Mouse (Mus musculus): ENCODE results near the gene Itgb8. TPM values are rescaled to one million over a fixed set of nuclear protein-coding genes. Genes with fewer than 3 reads are reported as not detected.

Itgb8 gene
- polyA plus RNA-seq, 1 experiment from 2014 or later: 6.8 TPM

DNA sequence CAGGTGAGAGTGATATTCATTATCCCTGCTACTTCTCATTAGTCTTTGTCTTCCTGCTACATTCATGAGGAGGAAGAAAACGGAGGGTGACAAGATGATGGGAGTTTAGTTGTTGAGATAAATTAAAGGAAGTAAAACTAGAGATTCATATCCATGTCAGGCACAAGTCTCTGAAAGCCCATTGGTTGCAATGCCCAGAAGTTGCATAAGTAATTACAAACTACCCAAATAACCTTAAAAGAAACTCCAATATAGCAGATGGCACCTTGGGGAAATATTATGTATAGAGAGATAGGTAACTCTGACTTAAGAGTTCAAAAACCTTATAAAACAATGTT, 31.2 kb downstream of the Itgb8 start:
- no peak for ATAC-seq (ENCODE audit: low FRiP score)
- Histone ChIP-seq H3K4me1 (0 out of 2 replicates have a peak, but pooled peaks cover 3% of the 10 kb centered on the region), H3K27ac (replicated peaks) (no peak overlapping the region), H3K9me3 (replicated peaks) (no peaks in the 10 kb centered on the region), H3K36me3 (no peaks in the 10 kb centered on the region), H3K4me2 (no peak overlapping the region), H3K4me3 (replicated peaks) (no peak overlapping the region), H3K9ac (replicated peaks) (no peak overlapping the region), H3K27me3 (replicated peaks) (no peaks in the 10 kb centered on the region)
- 70% methylated on average over 1 of the region's 1 CpGs for WGBS

DNA sequence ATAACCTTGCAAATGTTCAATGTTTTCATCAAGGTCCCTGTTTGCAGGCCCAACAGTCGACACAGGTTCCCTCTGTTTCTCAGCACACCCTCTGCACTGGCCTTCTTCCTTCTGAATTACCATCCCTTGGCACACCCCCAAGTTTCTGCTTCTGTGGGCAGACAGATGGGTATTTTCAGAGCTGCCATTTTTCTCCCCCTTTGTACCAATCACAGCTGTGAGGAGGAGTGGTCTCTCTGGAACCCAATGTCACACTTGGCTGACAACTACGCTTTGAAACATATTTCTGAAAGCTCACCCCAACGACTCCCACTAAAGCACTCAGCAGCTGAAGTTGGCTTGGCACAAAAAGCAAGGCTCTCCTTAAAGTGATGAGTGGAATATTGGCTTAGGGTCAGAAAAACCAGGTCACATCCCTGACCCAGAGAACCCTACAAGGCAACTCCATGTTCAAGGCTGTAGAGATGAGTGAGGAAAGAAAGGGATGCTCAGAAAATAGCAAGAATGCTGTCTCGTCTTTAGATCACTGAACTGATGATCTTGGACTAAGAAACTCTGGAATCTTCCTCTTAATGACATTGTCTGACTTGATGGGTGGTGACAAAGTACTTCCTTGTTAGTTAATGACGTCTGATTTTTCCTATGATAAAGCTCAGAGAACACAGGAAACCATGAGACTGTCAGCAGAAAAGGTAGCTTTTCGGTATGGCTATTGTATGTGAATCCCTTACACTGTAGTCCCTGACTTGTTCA, 31.7 kb downstream of the Itgb8 start:
- no peaks in the 10 kb centered on the region for H3K9me3 ChIP-seq (replicated peaks)
- H3K36me3 ChIP-seq: no peaks in the 10 kb centered on the region
- no peak overlapping the region for H3K4me2 ChIP-seq
- H3K27ac ChIP-seq (replicated peaks): no peak overlapping the region
- no peak overlapping the region for H3K4me3 ChIP-seq (replicated peaks)
- WGBS: 63% methylated on average over 6 of the region's 6 CpGs
- H3K9ac ChIP-seq (replicated peaks): no peak overlapping the region
- H3K4me1 ChIP-seq: 0 out of 2 replicates have a peak, but pooled peaks cover 3% of the 10 kb centered on the region
- H3K27me3 ChIP-seq (replicated peaks): no peaks in the 10 kb centered on the region
- ATAC-seq (ENCODE audit: low FRiP score): peak; percentile 55

DNA sequence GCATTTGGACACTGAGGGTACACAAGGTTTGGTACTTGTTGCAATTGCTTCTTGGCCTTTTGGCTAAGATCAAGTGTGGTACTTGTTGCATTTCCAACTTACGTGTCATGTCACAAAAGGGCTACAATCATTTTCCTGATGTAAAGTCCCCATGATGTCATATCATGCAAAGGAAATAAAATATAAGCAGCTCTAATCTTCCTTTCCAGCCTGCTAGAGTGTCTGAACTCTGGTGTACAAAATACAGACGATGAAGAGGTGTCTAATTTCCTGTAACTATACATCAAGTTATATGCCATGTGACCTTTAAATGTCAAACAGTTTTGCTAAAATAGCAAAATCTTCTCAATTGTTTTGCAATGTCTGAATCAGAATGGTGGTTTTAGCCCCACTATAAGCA, 34.2 kb downstream of the Itgb8 start:
- ATAC-seq (ENCODE audit: low FRiP score): no peak
- H3K9me3 ChIP-seq (replicated peaks): no peaks in the 10 kb centered on the region
- no peak overlapping the region for H3K4me2 ChIP-seq
- no peaks in the 10 kb centered on the region for H3K36me3 ChIP-seq
- 94% methylated on average over 2 of the region's 2 CpGs for WGBS
- H3K4me1 ChIP-seq: 0 out of 2 replicates have a peak, but pooled peaks cover 3% of the 10 kb centered on the region
- H3K9ac ChIP-seq (replicated peaks): no peak overlapping the region
- H3K4me3 ChIP-seq (replicated peaks): no peak overlapping the region
- no peaks in the 10 kb centered on the region for H3K27me3 ChIP-seq (replicated peaks)
- no peak overlapping the region for H3K27ac ChIP-seq (replicated peaks)

DNA sequence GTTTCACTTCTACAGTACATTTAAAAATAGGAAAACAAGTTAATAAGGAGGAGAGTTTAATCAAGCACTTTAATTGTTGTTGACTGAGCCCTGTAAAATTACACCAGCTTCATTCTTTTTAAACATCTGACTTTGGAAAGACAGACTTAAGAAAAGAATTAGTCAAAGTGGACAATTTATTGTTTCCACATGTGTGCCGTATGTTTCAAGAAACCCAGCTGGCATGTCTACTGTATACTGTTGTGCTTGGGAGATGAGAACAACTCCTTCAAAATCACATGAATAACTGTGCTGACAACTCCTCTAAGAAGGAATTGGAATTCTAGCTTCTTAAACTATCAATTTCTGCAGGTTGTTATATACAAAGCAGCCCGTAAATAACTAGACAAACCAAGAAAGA, 35.8 kb downstream of the Itgb8 start:
- H3K9me3 ChIP-seq (replicated peaks): no peaks in the 10 kb centered on the region
- H3K36me3 ChIP-seq: no peaks in the 10 kb centered on the region
- WGBS: 83% methylated on average over 2 of the region's 2 CpGs
- H3K4me3 ChIP-seq (replicated peaks): no peak overlapping the region
- no peaks in the 10 kb centered on the region for H3K27me3 ChIP-seq (replicated peaks)
- no peak overlapping the region for H3K4me2 ChIP-seq
- no peak overlapping the region for H3K27ac ChIP-seq (replicated peaks)
- ATAC-seq (ENCODE audit: low FRiP score): no peak
- no peak overlapping the region for H3K9ac ChIP-seq (replicated peaks)
- H3K4me1 ChIP-seq: 0 out of 2 replicates have a peak, but pooled peaks cover 3% of the 10 kb centered on the region

DNA sequence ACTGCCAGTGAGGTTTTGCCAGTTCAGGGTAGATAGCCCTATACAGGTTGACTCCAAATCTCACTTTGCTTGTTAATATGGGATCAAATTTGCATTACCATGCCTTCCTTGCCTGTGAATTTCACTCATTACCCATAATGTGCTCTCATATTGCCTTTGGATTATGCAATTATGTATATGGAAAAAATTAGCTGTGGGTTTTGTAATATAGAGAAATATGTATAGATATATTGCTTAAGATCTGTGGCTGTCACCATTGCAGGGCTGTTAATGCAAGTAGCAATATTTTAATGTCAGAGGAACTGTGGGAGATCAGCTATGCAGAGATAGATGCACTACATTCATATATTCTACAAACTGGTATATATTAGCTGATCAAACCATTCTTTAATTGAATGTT, 43.5 kb downstream of the Itgb8 start:
- H3K4me1 ChIP-seq: no peaks in the 10 kb centered on the region
- no peak overlapping the region for H3K9ac ChIP-seq (replicated peaks)
- no peak for ATAC-seq (ENCODE audit: low FRiP score)
- no peaks in the 10 kb centered on the region for H3K9me3 ChIP-seq (replicated peaks)
- no peaks in the 10 kb centered on the region for H3K27me3 ChIP-seq (replicated peaks)
- no peaks in the 10 kb centered on the region for H3K36me3 ChIP-seq
- no peak overlapping the region for H3K4me3 ChIP-seq (replicated peaks)
- H3K4me2 ChIP-seq: no peak overlapping the region
- H3K27ac ChIP-seq (replicated peaks): no peak overlapping the region

DNA sequence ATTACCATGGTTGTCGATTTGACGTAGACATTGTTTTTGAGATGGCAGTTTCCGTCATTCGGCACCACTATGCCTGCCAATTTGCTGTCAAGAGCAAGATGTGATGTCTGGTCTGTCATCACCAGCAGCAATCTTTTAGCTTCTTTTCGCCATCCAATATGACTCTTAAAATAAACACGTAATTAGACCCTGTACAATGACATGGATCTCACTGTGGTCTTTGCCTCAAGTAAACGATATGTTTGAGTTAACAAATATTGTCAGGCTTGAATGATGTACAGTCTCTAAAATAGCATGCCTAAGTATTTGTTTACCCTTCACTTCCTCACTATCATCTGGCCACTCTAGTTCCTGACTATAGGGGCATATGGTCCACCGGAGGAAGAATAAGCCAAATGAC, 48.8 kb downstream of the Itgb8 start:
- no peak overlapping the region for H3K4me2 ChIP-seq
- no peaks in the 10 kb centered on the region for H3K9me3 ChIP-seq (replicated peaks)
- no peak overlapping the region for H3K27ac ChIP-seq (replicated peaks)
- ATAC-seq (ENCODE audit: low FRiP score): no peak
- H3K9ac ChIP-seq (replicated peaks): no peak overlapping the region
- no peak overlapping the region for H3K4me3 ChIP-seq (replicated peaks)
- 93% methylated on average over 8 of the region's 8 CpGs for WGBS
- H3K4me1 ChIP-seq: no peaks in the 10 kb centered on the region
- H3K27me3 ChIP-seq (replicated peaks): no peaks in the 10 kb centered on the region
- no peaks in the 10 kb centered on the region for H3K36me3 ChIP-seq

DNA sequence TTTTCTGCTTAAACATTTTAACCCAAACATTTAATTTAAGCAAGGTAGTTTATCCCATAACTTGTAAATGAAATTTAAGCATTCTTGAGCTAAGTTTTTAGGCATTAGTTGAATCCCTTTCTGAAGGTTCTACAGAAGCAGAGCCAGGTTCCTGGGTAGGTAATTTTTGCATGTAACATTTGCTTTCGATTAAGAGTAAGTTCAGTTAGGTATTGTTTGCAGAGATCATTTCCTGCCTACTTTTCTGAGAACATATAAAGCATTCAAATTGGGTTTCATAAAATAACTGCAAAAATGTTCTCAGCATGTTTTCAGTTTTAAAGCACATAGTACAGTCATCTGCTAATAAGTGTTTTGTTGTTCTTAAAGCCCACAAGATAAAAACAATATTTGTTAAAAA, 53.2 kb downstream of the Itgb8 start:
- no peaks in the 10 kb centered on the region for H3K4me1 ChIP-seq
- no peaks in the 10 kb centered on the region for H3K9me3 ChIP-seq (replicated peaks)
- H3K9ac ChIP-seq (replicated peaks): no peak overlapping the region
- no peak for ATAC-seq (ENCODE audit: low FRiP score)
- no peak overlapping the region for H3K4me2 ChIP-seq
- no peaks in the 10 kb centered on the region for H3K27me3 ChIP-seq (replicated peaks)
- 93% methylated on average over 1 of the region's 1 CpGs for WGBS
- no peak overlapping the region for H3K4me3 ChIP-seq (replicated peaks)
- H3K27ac ChIP-seq (replicated peaks): no peak overlapping the region
- no peaks in the 10 kb centered on the region for H3K36me3 ChIP-seq

DNA sequence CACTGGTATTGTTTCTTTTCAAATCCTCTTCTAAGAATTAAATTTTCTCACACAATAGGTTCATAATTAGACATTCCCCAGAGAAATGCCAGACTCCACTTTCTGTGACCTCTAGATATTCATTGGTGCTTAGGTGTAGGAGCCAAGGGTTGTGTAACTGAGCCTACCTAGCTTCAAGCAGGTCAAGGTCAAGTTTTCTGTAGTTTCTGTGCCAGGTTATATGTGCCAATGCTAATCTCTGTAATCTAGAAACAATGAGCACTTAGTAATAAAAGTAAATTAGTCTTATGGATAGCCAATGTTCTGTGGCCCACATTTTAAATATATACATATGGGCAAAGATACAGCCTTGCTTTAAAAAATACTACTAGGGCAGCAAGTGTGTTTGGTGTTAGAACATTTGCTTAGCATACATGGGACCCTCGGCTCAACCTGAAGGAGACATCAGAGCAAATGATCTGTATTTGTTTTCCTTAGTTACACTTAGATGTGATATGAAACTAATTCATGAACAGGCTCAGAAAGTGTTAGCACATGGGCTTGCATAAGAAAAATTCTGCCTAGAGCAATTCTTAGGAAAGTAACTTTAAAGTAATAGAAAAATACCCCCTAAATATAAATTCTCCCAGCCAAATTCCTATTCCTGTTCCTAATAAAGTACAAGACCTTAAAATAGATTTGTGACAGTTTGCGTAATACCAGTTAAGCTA, 56.2 kb downstream of the Itgb8 start:
- H3K4me3 ChIP-seq (replicated peaks): no peak overlapping the region
- 95% methylated on average over 2 of the region's 2 CpGs for WGBS
- H3K4me1 ChIP-seq: no peaks in the 10 kb centered on the region
- H3K4me2 ChIP-seq: no peak overlapping the region
- no peaks in the 10 kb centered on the region for H3K36me3 ChIP-seq
- H3K9ac ChIP-seq (replicated peaks): no peak overlapping the region
- H3K9me3 ChIP-seq (replicated peaks): no peaks in the 10 kb centered on the region
- H3K27ac ChIP-seq (replicated peaks): no peak overlapping the region
- no peak for ATAC-seq (ENCODE audit: low FRiP score)
- H3K27me3 ChIP-seq (replicated peaks): no peaks in the 10 kb centered on the region

DNA sequence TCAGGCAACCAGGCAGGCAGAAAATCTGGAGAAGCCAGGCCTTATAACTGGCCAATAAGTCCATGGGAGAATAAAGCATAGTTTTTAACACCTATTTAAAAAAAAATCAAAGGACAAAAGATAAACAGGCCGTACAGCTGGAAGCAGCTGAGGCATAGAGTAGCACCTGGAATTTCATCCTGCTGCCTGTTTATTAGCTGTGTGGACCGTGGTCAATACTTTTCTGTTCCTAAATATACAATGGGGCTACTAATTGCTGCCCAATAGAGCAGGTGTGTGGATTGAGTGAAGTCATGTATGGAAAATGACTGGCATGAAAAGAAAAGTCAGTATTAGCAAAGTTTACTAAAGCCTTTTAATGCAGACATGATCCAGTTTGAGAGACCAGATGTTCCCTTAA, 62.6 kb downstream of the Itgb8 start:
- Histone ChIP-seq H3K4me3 (replicated peaks) (no peak overlapping the region), H3K4me1 (no peaks in the 10 kb centered on the region), H3K9me3 (replicated peaks) (no peaks in the 10 kb centered on the region), H3K27ac (replicated peaks) (no peak overlapping the region), H3K9ac (replicated peaks) (no peak overlapping the region), H3K36me3 (no peaks in the 10 kb centered on the region), H3K27me3 (replicated peaks) (no peaks in the 10 kb centered on the region), H3K4me2 (no peak overlapping the region)
- 72% methylated on average over 2 of the region's 2 CpGs for WGBS
- no peak for ATAC-seq (ENCODE audit: low FRiP score)

DNA sequence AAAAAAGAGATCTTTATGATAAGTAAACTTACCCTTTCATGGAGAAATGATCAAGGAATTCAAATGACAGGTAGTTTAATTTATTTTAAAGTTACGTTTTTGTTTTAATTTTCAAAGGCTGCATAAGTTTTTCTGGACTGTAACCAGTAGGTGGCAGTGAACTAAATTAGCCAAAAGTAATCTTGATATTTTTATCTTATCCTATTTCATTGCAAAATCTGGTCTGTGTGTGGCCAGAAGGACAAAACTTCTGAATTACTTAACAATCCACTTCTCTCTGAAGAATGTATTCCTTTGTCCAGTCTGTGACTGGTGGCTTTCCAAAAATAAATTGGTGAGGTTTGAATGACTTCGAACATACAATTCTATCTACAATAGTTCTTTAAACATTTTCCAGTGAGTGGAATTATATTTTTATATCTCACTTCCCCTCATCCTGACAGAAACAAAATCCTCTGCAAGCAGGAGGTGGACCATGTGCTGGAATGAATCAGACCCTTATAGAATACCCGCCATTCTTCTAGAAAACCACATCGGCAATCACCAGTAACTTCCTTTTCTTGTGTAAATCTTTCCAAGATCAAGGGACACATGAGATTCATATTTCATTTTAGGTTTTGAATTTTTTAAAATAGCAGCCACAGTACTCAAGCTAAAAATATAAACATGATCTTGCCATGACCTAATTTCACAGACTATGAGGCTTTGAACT, 68.6 kb downstream of the Itgb8 start:
- no peak for ATAC-seq (ENCODE audit: low FRiP score)
- 0 out of 2 replicates have a peak, but pooled peaks cover 2% of the 10 kb centered on the region for H3K4me1 ChIP-seq
- WGBS: 86% methylated on average over 4 of the region's 4 CpGs
- H3K4me3 ChIP-seq (replicated peaks): no peak overlapping the region
- H3K27ac ChIP-seq (replicated peaks): no peak overlapping the region
- H3K36me3 ChIP-seq: no peaks in the 10 kb centered on the region
- H3K27me3 ChIP-seq (replicated peaks): no peaks in the 10 kb centered on the region
- H3K4me2 ChIP-seq: no peak overlapping the region
- no peak overlapping the region for H3K9ac ChIP-seq (replicated peaks)
- H3K9me3 ChIP-seq (replicated peaks): no peaks in the 10 kb centered on the region

DNA sequence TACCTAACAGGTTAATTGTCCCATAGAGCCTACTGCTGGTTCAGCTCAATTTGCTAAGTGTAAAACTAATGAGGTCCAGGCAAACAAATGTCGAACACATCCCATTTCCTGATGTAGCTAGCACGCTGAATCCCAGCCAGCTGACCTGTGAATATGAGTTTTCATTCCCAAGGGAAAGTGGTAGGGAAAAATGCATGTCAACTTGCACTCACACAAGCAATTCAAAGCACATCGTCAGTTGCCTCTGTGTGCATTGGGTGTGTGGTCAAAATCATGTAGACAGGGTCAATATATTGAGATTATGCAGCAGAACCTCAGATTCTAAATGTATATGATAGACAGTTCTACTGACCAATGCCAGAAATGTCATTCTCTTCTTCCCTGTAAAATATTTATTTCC, 69.5 kb downstream of the Itgb8 start:
- no peak overlapping the region for H3K4me2 ChIP-seq
- H3K4me3 ChIP-seq (replicated peaks): no peak overlapping the region
- no peaks in the 10 kb centered on the region for H3K27me3 ChIP-seq (replicated peaks)
- H3K27ac ChIP-seq (replicated peaks): no peak overlapping the region
- 0 out of 2 replicates have a peak, but pooled peaks cover 2% of the 10 kb centered on the region for H3K4me1 ChIP-seq
- 38% methylated on average over 3 of the region's 3 CpGs for WGBS
- ATAC-seq (ENCODE audit: low FRiP score): peak; percentile 23; the same call in 1 of the 2 replicates
- no peaks in the 10 kb centered on the region for H3K9me3 ChIP-seq (replicated peaks)
- H3K9ac ChIP-seq (replicated peaks): no peak overlapping the region
- no peaks in the 10 kb centered on the region for H3K36me3 ChIP-seq

DNA sequence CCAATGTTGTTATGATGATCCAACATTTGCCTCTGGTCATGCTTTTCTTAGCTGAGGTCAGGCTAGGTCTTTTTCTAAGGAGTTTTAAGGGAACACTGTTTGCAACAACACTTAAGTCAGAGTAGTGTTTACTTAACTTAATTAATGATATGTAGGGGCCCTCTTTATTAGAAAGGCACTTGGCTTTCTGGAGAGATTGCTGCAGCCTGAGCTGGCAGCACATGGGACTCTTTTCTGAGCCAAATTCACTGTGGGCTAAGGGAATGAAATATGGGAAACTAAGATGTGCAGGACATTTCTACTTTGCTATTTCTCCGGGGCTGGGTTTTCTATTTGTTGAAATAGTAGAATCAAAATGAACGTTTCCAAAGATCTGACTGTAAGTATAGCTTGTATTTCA, 73.5 kb downstream of the Itgb8 start:
- Histone ChIP-seq H3K27me3 (replicated peaks) (no peaks in the 10 kb centered on the region), H3K27ac (replicated peaks) (no peak overlapping the region), H3K9me3 (replicated peaks) (no peaks in the 10 kb centered on the region), H3K4me1 (0 out of 2 replicates have a peak, but pooled peaks cover 2% of the 10 kb centered on the region), H3K4me3 (replicated peaks) (no peak overlapping the region), H3K9ac (replicated peaks) (no peak overlapping the region), H3K36me3 (no peaks in the 10 kb centered on the region), H3K4me2 (no peak overlapping the region)
- no peak for ATAC-seq (ENCODE audit: low FRiP score)
- WGBS: 82% methylated on average over 2 of the region's 2 CpGs
